Mouse (Mus musculus) spleen, adult 2 months (tissue): ENCODE measurements around the gene A530064D06Rik.

Experiments
- CTCF ChIP-seq: fragments of 200-500 bp; IDR thresholded peaks from 2 replicates; pipeline ENCODE4 v1.5.1; 2011; ENCODE audit warnings: mild to moderate bottlenecking, inconsistent platforms; ENCODE audit not compliant: insufficient read depth, insufficient read length, insufficient replicate concordance; ENCODE audit errors: extremely low read depth
- POLR2A ChIP-seq: fragments of 200-500 bp; IDR thresholded peaks from 2 replicates; pipeline ENCODE4 v1.6.1; 2011; ENCODE audit warnings: low read depth, low read length, inconsistent platforms

DNA sequence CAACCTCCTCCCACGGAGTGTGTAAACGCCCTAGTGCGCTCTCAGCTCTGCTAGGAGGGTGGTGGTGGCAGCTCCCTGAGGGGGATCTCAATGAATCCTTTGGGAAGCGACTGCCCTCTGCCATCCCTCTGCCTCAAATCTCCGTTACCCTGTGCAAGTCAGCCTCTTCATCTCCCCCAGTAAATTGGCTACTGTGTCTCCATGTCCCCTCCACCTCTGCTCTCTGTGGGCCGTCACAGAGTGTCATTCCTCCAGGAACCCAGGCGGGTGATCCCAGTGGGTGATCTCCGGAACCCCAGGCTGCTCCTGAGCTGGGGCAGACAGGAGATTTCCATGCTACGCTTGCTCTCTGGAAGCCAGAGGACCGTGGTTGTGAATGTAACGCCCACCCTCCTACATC, 67.8 kb downstream of the A530064D06Rik start:
- TF ChIP-seq POLR2A (no peak), CTCF (no peak)
